Mouse (Mus musculus): ENCODE data around the gene Otud7a. TPM values are rescaled to one million over a fixed set of nuclear protein-coding genes. Genes with fewer than 3 reads are reported as not detected.

Gene Otud7a
- total and polyA plus RNA-seq, 2 experiments from 2014 or later: 4.2 to 20.8 TPM

GRCm38 (mm10) chr7:63462684-63463083, 18.1 kb downstream of the Otud7a start:
- Histone ChIP-seq H3K9ac (replicated peaks; ENCODE audit: low read length, poor library complexity, severe bottlenecking) (no peak overlapping the region), H3K36me3 (ENCODE audit: insufficient read depth, low read length) (no peaks in the 10 kb centered on the region), H3K27me3 (ENCODE audit: insufficient read depth, low read length) (no peaks in the 10 kb centered on the region), H3K27ac (ENCODE audit: low read depth, low read length) (no peak overlapping the region), H3K4me1 (ENCODE audit: insufficient read depth, low read length) (no peaks in the 10 kb centered on the region), H3K9me3 (ENCODE audit: low read length) (no peaks in the 10 kb centered on the region), H3K4me3 (ENCODE audit: low read depth, low read length) (no peak overlapping the region), H3K4me2 (ENCODE audit: low read depth, low read length, poor library complexity, severe bottlenecking) (no peak overlapping the region)
- DNase-seq (ENCODE audit: low spot score) (no peak), ATAC-seq (ENCODE audit: low FRiP score) (no peak)
- 77% methylated on average over 2 of the region's 2 CpGs for WGBS
- TF ChIP-seq CTCF (IDR thresholded peaks at IDR 0.05): no peak

GRCm38 (mm10) chr7:63466729-63467128, 22.2 kb downstream of the Otud7a start:
- 91% methylated on average over 6 of the region's 6 CpGs for WGBS
- H3K4me1 ChIP-seq (ENCODE audit: insufficient read depth, low read length): no peaks in the 10 kb centered on the region
- no peak overlapping the region for H3K4me3 ChIP-seq (ENCODE audit: low read depth, low read length)

DNA sequence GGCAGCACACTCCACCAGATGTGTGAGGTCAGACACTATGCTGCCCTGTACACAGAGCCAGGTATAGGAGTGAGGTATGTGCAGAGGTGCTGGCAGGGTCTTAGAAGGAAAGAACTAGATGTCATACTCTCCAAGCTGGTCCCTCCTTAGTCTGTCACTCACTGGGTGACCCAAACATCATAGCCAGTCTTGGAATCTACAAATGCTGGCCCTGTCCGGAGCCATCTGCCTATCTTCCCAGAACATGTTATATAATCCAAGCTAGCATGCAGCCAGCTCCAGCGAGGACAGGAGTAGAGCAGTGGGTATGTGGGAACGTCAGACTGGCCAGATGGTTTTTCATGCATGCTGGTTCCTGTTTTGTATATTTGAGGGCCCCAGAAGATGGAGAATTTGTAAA, 23.7 kb downstream of the Otud7a start:
- H3K9me3 ChIP-seq (ENCODE audit: low read length): no peaks in the 10 kb centered on the region
- DNase-seq (ENCODE audit: low spot score) (no peak), ATAC-seq (ENCODE audit: low FRiP score) (no peak)
- no peak overlapping the region for H3K4me3 ChIP-seq (ENCODE audit: low read depth, low read length)
- H3K36me3 ChIP-seq (ENCODE audit: insufficient read depth, low read length): no peaks in the 10 kb centered on the region
- no peaks in the 10 kb centered on the region for H3K27me3 ChIP-seq (ENCODE audit: insufficient read depth, low read length)
- no peak for TF ChIP-seq CTCF (IDR thresholded peaks at IDR 0.05)
- WGBS: 86% methylated on average over 3 of the region's 3 CpGs
- H3K4me2 ChIP-seq (ENCODE audit: low read depth, low read length, poor library complexity, severe bottlenecking): no peak overlapping the region
- no peaks in the 10 kb centered on the region for H3K4me1 ChIP-seq (ENCODE audit: insufficient read depth, low read length)
- no peak overlapping the region for H3K27ac ChIP-seq (ENCODE audit: low read depth, low read length)
- H3K9ac ChIP-seq (replicated peaks; ENCODE audit: low read length, poor library complexity, severe bottlenecking): no peak overlapping the region

More at GRCm38 (mm10) chr7:63466729-63467128, 22.2 kb downstream of the Otud7a start:
- H3K9ac ChIP-seq (replicated peaks; ENCODE audit: low read length, poor library complexity, severe bottlenecking): no peak overlapping the region
- no peaks in the 10 kb centered on the region for H3K27me3 ChIP-seq (ENCODE audit: insufficient read depth, low read length)
- H3K9me3 ChIP-seq (ENCODE audit: low read length): no peaks in the 10 kb centered on the region
- H3K4me2 ChIP-seq (ENCODE audit: low read depth, low read length, poor library complexity, severe bottlenecking): no peak overlapping the region
- no peak for TF ChIP-seq CTCF (IDR thresholded peaks at IDR 0.05)
- DNase-seq (ENCODE audit: low spot score) (no peak), ATAC-seq (ENCODE audit: low FRiP score) (no peak)
- H3K27ac ChIP-seq (ENCODE audit: low read depth, low read length): no peak overlapping the region
- H3K36me3 ChIP-seq (ENCODE audit: insufficient read depth, low read length): no peaks in the 10 kb centered on the region

GRCm38 (mm10) chr7:63483091-63483490, 38.5 kb downstream of the Otud7a start:
- H3K36me3 ChIP-seq (ENCODE audit: insufficient read depth, low read length): no peaks in the 10 kb centered on the region
- WGBS: 90% methylated on average over 2 of the region's 2 CpGs

DNA sequence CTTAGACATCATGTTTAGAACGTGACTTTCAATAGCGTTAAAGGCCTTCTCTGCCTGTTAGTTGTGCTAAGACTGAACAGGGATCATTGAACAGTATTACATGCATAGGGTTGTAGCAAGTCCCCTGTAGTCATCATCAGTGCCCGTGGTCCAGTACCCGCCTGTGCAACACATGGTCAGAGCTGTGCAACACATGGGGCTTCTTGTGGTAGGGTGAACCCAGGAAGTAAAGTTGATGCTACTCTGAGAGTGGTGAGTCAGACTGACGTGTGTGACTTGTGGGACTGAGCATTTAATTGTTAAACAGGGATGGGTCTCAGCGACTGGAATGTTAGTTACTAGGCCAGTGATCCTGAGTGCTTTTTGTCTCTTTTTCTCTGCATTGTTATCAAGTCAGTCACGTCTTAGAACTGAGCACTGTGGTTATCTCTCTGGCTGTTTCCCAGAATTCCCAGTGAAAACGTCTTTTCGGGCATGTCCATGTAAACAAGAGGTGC, 52.5 kb downstream of the Otud7a start:
- Histone ChIP-seq H3K27me3 (ENCODE audit: insufficient read depth, low read length) (no peaks in the 10 kb centered on the region), H3K36me3 (ENCODE audit: insufficient read depth, low read length) (no peaks in the 10 kb centered on the region), H3K27ac (ENCODE audit: low read depth, low read length) (no peak overlapping the region), H3K9ac (replicated peaks; ENCODE audit: low read length, poor library complexity, severe bottlenecking) (no peak overlapping the region), H3K4me2 (ENCODE audit: low read depth, low read length, poor library complexity, severe bottlenecking) (no peak overlapping the region), H3K4me1 (ENCODE audit: insufficient read depth, low read length) (no peaks in the 10 kb centered on the region), H3K9me3 (ENCODE audit: low read length) (no peaks in the 10 kb centered on the region), H3K4me3 (ENCODE audit: low read depth, low read length) (no peak overlapping the region)
- WGBS: 79% methylated on average over 9 of the region's 9 CpGs
- no peak for TF ChIP-seq CTCF (IDR thresholded peaks at IDR 0.05)
- ATAC-seq (ENCODE audit: low FRiP score): no peak
- DNase-seq (ENCODE audit: low spot score): no peak

More at GRCm38 (mm10) chr7:63483091-63483490, 38.5 kb downstream of the Otud7a start:
- H3K9ac ChIP-seq (replicated peaks; ENCODE audit: low read length, poor library complexity, severe bottlenecking): no peak overlapping the region
- no peaks in the 10 kb centered on the region for H3K9me3 ChIP-seq (ENCODE audit: low read length)
- no peak overlapping the region for H3K4me3 ChIP-seq (ENCODE audit: low read depth, low read length)
- no peak overlapping the region for H3K4me2 ChIP-seq (ENCODE audit: low read depth, low read length, poor library complexity, severe bottlenecking)
- H3K4me1 ChIP-seq (ENCODE audit: insufficient read depth, low read length): no peaks in the 10 kb centered on the region
- DNase-seq (ENCODE audit: low spot score): no peak
- H3K27ac ChIP-seq (ENCODE audit: low read depth, low read length): no peak overlapping the region
- no peaks in the 10 kb centered on the region for H3K27me3 ChIP-seq (ENCODE audit: insufficient read depth, low read length)
- TF ChIP-seq CTCF (IDR thresholded peaks at IDR 0.05): no peak
- no peak for ATAC-seq (ENCODE audit: low FRiP score)

- Histone ChIP-seq H3K27me3 (ENCODE audit: insufficient read depth, low read length) (no peaks in the 10 kb centered on the region), H3K4me1 (ENCODE audit: insufficient read depth, low read length) (no peaks in the 10 kb centered on the region), H3K27ac (ENCODE audit: low read depth, low read length) (no peak overlapping the region), H3K9ac (replicated peaks; ENCODE audit: low read length, poor library complexity, severe bottlenecking) (no peak overlapping the region), H3K36me3 (ENCODE audit: insufficient read depth, low read length) (no peaks in the 10 kb centered on the region), H3K9me3 (ENCODE audit: low read length) (no peaks in the 10 kb centered on the region), H3K4me3 (ENCODE audit: low read depth, low read length) (no peak overlapping the region), H3K4me2 (ENCODE audit: low read depth, low read length, poor library complexity, severe bottlenecking) (no peak overlapping the region)
- DNase-seq (ENCODE audit: low spot score) (peak; percentile 64), ATAC-seq (ENCODE audit: low FRiP score) (peak; percentile 70; the same call in 1 of the 2 replicates)
- peak; percentile 74 for TF ChIP-seq CTCF (IDR thresholded peaks at IDR 0.05)
- WGBS: 13% methylated on average over 2 of the region's 2 CpGs
Measured at GRCm38 (mm10) chr7:63504202-63504601, 59.7 kb downstream of the Otud7a start.
